Mouse (Mus musculus) lung, embryonic 14.5 days (tissue): Measurements from ENCODE around the gene Supt20. TPM values are rescaled to one million over a fixed set of nuclear protein-coding genes. Genes with fewer than 3 reads are reported as not detected.

Source experiments
- ATAC-seq: fragments of 200-750 bp; cut with Nextera tagmentation; 2 replicates; pipeline ENCODE4 v1.8.0; 2017; ENCODE audit warnings: mild to moderate bottlenecking, moderate TSS enrichment, moderate library complexity; ENCODE audit not compliant: insufficient read depth
- DNase-seq: peaks from one replicate; pipeline ENCODE4 v3.0.0-alpha.2; 2015
- H3K27ac ChIP-seq: fragments of 300-500 bp; sonication (generic); 2 replicates; pipeline ENCODE4 v1.5.1; 2014; ENCODE audit warnings: low read depth, mild to moderate bottlenecking, moderate library complexity
- H3K27me3 ChIP-seq: fragments of 300-500 bp; sonication (generic); 2 replicates; pipeline ENCODE4 v1.6.1; 2014; ENCODE audit warnings: low read length, control low read depth; ENCODE audit not compliant: insufficient read depth
- H3K36me3 ChIP-seq: fragments of 300-500 bp; sonication (generic); 2 replicates; pipeline ENCODE4 v1.6.1; 2014; ENCODE audit warnings: control low read depth; ENCODE audit not compliant: insufficient read depth
- H3K4me1 ChIP-seq: fragments of 300-500 bp; sonication (generic); 2 replicates; pipeline ENCODE4 v1.6.1; 2014; ENCODE audit warnings: antibody characterized with exemption, control low read depth; ENCODE audit not compliant: insufficient read depth
- H3K4me2 ChIP-seq: fragments of 300-500 bp; sonication (generic); 2 replicates; pipeline ENCODE4 v1.6.1; 2014; ENCODE audit warnings: mild to moderate bottlenecking
- H3K4me3 ChIP-seq: fragments of 300-500 bp; sonication (generic); 2 replicates; pipeline ENCODE4 v1.5.1; 2014; ENCODE audit warnings: low read depth, low read length
- H3K9ac ChIP-seq: fragments of 300-500 bp; sonication (generic); 2 replicates; pipeline ENCODE4 v1.6.1; 2014
- H3K9me3 ChIP-seq: fragments of 300-500 bp; sonication (generic); 2 replicates; pipeline ENCODE4 v1.6.1; 2016; ENCODE audit warnings: low read depth, low read length, control low read depth
- CTCF ChIP-seq: IDR thresholded peaks from 2 replicates; pipeline ENCODE4 v1.5.1; 2016; ENCODE audit warnings: antibody characterized with exemption, low read depth
- WGBS: fragments of 180-500 bp; shearing (Covaris S2); extraction: QIAGEN DNeasy Blood & Tissue Kit; methylation state at CpG from one replicate; pipeline ENCODE4 v1.1.7; 2014; 5-methylcytosine and 5-hydroxymethylcytosine counted together
- polyA plus RNA-seq: library from polyadenylated mRNA; unstranded; fragments of >200 nt; fragmentation: Nextera tagmentation; extraction: Ambion mirVana; gene quantifications from 2 replicates; pipeline ENCODE4 v1.2.1, GENCODE M21; 2014

Supt20 gene
- polyA plus RNA-seq, 1 experiment from 2014 or later, result 103 TPM

DNA sequence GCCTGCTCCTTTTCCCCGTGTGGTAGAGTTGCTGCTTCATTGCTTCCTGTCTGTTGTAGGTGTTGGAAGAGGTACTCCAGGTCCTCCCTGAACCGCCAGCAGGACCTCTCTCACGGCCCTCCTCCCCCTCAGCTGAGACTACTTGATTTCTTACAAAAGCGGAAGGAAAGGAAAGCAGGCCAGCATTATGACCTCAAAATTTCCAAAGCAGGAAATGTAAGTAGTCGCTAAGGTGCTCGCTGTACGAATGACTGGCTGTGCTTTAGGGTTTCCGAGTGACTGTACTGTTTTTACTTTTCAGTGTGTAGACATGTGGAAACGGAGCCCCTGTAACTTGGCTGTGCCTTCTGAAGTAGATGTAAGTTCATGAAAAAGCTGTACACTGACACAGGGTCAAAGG lies 16.4 kb downstream of the Supt20 start:
- WGBS, result 81% methylated on average over 9 of the region's 9 CpGs
- H3K36me3 ChIP-seq, result peaks cover 90% of the 10 kb centered on the region
- no peak for DNase-seq

DNA sequence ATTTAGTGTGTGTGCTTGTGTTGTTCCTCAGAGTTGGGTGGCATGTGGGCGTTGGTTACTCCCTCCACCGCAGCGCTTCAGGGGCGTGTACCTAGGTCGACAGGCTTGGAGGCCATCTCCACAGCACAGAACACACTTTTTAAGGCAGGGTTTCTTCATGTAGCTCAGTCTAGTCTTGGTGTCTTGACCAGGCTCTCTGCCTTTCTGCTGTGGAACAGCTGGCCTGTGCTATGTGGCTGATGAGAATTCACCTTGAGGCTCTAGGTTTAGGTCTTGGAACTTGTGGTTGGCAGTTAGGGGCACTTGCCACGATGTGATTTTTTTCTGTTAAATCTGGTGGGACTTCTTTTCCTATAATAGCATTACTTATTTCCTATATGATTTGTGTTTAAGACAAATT lies 21.6 kb downstream of the Supt20 start, which contains the start of gene Gm21958:
Gene Gm21958, minus strand, starts transcription at position 101 of the 400 bp plus-strand sequence.
- ATAC-seq (no peak), DNase-seq (no peak)
- H3K4me1 ChIP-seq, result no peaks in the 10 kb centered on the region
- TF ChIP-seq CTCF, result no peak
- no peak within 1 kb of the TSS for H3K27ac ChIP-seq
- H3K27me3 ChIP-seq, result no peaks in the 10 kb centered on the region
- peaks cover 88% of the 10 kb centered on the region for H3K36me3 ChIP-seq
- H3K4me3 ChIP-seq, result no peak within 1 kb of the TSS
- H3K9me3 ChIP-seq, result no peaks in the 10 kb centered on the region
- WGBS, result 88% methylated on average over 6 of the region's 6 CpGs
- no peak within 1 kb of the TSS for H3K9ac ChIP-seq
- no peak within 1 kb of the TSS for H3K4me2 ChIP-seq

More for the DNA sequence above, 16.4 kb downstream of the Supt20 start:
- no peak for TF ChIP-seq CTCF
- Histone ChIP-seq H3K27me3 (no peaks in the 10 kb centered on the region), H3K9ac (no peak overlapping the region), H3K27ac (no peak overlapping the region), H3K9me3 (no peaks in the 10 kb centered on the region), H3K4me2 (no peak overlapping the region), H3K4me3 (no peak overlapping the region), H3K4me1 (no peaks in the 10 kb centered on the region)
- no peak for ATAC-seq

DNA sequence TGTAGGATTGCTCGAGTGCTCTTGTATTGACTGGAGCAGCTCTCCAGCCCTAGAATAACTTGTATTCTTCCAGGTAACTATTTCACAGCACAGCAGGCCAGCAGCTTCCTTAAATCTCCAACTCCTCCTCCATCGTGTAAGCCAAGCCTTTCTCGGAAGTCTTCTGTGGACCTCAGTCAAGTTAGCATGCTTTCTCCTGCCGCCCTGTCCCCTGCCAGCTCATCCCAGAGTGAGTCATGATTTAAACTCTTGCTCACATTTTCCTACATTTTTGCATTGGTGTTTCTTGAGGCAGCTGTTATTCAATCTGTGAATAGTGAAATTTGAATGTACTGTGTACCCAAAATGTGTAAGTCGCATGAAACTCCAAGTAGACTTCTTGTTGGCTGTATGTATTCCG lies 22.9 kb downstream of the Supt20 start:
- TF ChIP-seq CTCF, result no peak
- H3K9me3 ChIP-seq, result no peaks in the 10 kb centered on the region
- DNase-seq (no peak), ATAC-seq (no peak)
- WGBS, result 89% methylated on average over 6 of the region's 6 CpGs
- no peak overlapping the region for H3K9ac ChIP-seq
- no peaks in the 10 kb centered on the region for H3K4me1 ChIP-seq
- no peak overlapping the region for H3K4me3 ChIP-seq
- H3K27ac ChIP-seq, result no peak overlapping the region
- H3K27me3 ChIP-seq, result no peaks in the 10 kb centered on the region
- H3K36me3 ChIP-seq, result peaks cover 82% of the 10 kb centered on the region
- H3K4me2 ChIP-seq, result no peak overlapping the region

DNA sequence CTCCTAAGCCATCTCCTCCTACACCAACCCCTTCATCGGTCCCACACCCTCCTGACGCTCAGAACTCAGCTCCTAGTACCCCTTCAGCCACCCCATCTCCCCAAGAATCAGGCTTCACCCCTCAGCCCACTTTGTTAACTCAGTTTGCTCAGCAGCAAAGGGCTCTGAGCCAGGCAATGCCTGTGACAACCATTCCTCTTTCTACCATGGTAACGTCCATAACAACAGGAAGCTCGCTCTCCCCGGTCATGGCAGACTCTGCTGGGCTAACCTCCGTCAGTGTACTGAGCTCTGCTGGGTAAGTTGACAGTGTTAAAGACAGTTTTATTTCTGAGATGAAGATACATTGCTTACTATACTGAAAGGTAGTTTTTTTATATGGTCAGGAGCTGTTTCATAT lies 24.7 kb downstream of the Supt20 start:
- Histone ChIP-seq H3K4me1 (no peaks in the 10 kb centered on the region), H3K4me2 (no peak overlapping the region), H3K4me3 (no peak overlapping the region), H3K36me3 (peaks cover 83% of the 10 kb centered on the region), H3K27me3 (no peaks in the 10 kb centered on the region), H3K9ac (no peak overlapping the region), H3K27ac (no peak overlapping the region), H3K9me3 (no peaks in the 10 kb centered on the region)
- WGBS, result 87% methylated on average over 6 of the region's 6 CpGs
- no peak for ATAC-seq
- no peak for DNase-seq
- no peak for TF ChIP-seq CTCF

DNA sequence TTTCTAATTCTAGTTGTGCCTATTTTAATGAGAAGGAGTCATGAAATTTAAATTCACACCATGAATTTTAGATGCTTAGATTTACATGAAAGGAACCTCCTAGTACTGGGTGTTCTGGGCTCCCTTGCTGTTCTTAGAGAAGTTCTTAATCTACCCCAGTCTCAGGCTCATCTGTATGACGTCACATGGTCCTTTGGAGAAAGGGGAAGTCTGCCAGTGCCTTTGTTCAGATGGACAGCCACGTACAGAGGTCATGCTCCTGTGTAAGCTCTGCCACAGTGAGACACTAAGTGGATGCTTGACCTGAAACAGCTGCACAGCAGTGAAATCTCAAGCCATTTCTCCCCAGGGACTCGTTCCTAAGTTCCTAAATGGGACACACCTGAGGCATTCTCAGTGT lies 26.3 kb downstream of the Supt20 start:
- DNase-seq, result no peak
- TF ChIP-seq CTCF, result no peak
- WGBS, result 70% methylated on average over 3 of the region's 3 CpGs

DNA sequence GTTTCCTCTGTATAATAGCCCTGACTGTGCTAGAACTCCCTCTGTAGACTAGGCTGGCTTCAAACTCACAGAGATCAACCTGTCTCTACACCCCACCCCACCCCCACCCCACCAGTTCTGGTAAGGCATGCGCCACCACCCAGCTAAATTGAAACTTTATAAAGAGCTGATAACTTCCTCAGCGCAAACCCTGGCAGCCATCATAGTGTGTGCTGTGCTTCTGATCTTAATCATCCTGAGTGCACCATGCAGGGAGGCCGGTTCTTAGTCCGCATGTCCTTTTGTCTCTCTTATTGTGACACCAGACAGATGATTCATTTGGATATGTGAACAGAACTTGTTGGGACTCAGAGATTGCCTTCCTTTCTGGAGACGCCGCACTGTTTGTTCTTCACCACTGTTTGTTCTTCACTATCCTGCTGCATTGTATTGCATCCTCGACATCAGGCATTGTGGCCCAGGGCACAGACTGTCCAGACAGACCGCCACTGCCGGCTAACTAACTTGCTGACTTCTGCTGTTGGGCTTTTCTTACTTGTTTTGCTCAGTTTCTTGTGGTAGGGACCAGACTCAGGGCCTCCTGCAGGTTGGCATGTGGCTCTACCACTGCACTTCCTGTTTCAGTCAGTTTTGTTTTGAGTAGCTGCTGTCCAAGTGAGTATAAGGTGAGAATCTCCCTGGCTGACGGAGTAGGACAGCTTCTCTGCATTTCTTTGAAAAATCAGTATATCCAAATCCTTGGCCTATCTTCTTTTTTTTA lies 31.3 kb downstream of the Supt20 start:
- Histone ChIP-seq H3K27ac (no peak overlapping the region), H3K4me1 (no peaks in the 10 kb centered on the region), H3K9ac (no peak overlapping the region), H3K9me3 (no peaks in the 10 kb centered on the region), H3K27me3 (no peaks in the 10 kb centered on the region), H3K4me2 (no peak overlapping the region), H3K4me3 (no peak overlapping the region), H3K36me3 (peaks cover 76% of the 10 kb centered on the region)
- WGBS, result 75% methylated on average over 10 of the region's 10 CpGs
- no peak for TF ChIP-seq CTCF
- DNase-seq (no peak), ATAC-seq (no peak)

More for the DNA sequence above, 26.3 kb downstream of the Supt20 start:
- no peaks in the 10 kb centered on the region for H3K27me3 ChIP-seq
- peaks cover 89% of the 10 kb centered on the region for H3K36me3 ChIP-seq
- H3K4me1 ChIP-seq, result no peaks in the 10 kb centered on the region
- H3K4me3 ChIP-seq, result no peak overlapping the region
- no peak overlapping the region for H3K27ac ChIP-seq
- H3K9me3 ChIP-seq, result no peaks in the 10 kb centered on the region
- no peak for ATAC-seq
- H3K9ac ChIP-seq, result no peak overlapping the region
- H3K4me2 ChIP-seq, result no peak overlapping the region

DNA sequence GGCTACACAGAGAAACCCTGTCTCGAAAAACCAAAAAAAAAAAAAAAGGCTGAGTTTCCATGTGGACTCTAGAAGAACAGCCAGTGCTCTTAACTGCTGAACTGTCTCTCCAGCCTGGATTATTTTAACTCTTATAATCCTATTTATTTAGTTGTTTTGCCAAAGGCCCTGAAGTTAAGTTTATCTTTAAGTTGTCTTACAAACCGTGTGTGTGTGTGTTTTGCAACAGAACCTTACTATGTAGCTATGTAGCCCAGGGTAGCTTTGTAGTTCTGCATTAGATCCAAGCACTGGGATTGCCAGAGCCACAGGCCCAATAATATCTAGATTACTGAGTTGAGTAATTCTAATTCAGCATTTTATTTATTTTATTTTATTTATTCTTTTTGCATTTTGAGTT lies 32.7 kb downstream of the Supt20 start:
- H3K4me2 ChIP-seq, result no peak overlapping the region
- H3K36me3 ChIP-seq, result peaks cover 82% of the 10 kb centered on the region
- H3K9ac ChIP-seq, result no peak overlapping the region
- DNase-seq, result no peak
- H3K4me3 ChIP-seq, result no peak overlapping the region
- no peak for ATAC-seq
- H3K27ac ChIP-seq, result no peak overlapping the region
- no peaks in the 10 kb centered on the region for H3K27me3 ChIP-seq
- H3K4me1 ChIP-seq, result no peaks in the 10 kb centered on the region
- 80% methylated on average over 2 of the region's 2 CpGs for WGBS
- TF ChIP-seq CTCF, result no peak
- no peaks in the 10 kb centered on the region for H3K9me3 ChIP-seq
